12 mouse cellular contexts compared by ENCODE assay signal in genomic region chr1:40230336-40230735, GRCm38 (mm10). TPM values are rescaled to one million over a fixed set of nuclear protein-coding genes. Genes with fewer than 3 reads are reported as not detected.
DNase-seq lines count a peak whose midpoint lies in the region; ATAC-seq and TF ChIP-seq lines count a peak whose summit lies in the region.
"Had no signal": no experiment of that assay in that cellular context is flagged by ENCODE, and none has a peak within 500 bp of the region (broad histone marks: within the 10 kb centered on the region; RNA-seq: fewer than 3 reads in every experiment).

No protein-coding gene starts in this region.

- H3K27ac ChIP-seq in lung, embryonic 14.5 days (ENCODE audit: low read depth) = no peak overlapping the region
- H3K27ac ChIP-seq in liver, embryonic 11.5 days (ENCODE audit: low read depth, low read length) = peak overlapping the region; percentile 46; the same call in 1 of the 2 replicates
- no peak overlapping the region for H3K27ac ChIP-seq in neural tube, embryonic 15.5 days (replicated peaks)
- H3K27ac ChIP-seq in hindbrain, postnatal 0 days = no peak overlapping the region
- H3K27ac ChIP-seq: macrophage had no signal

- no peak overlapping the region for H3K4me2 ChIP-seq in lung, embryonic 14.5 days
- peak overlapping the region; percentile 16; the same call in 1 of the 2 replicates for H3K4me2 ChIP-seq in liver, embryonic 11.5 days
- H3K4me2 ChIP-seq in neural tube, embryonic 15.5 days = no peak overlapping the region
- no peak overlapping the region for H3K4me2 ChIP-seq in hindbrain, postnatal 0 days (ENCODE audit: low read depth, low read length)

- no peak for TF ChIP-seq POLR2A in lung, adult 2 months (IDR thresholded peaks at IDR 0.05; ENCODE audit: borderline replicate concordance, extremely low read depth, low read depth, low read length)

- no peaks in the 10 kb centered on the region for H3K9me3 ChIP-seq in lung, embryonic 14.5 days (ENCODE audit: low read depth, low read length)
- H3K9me3 ChIP-seq in liver, embryonic 11.5 days (ENCODE audit: control insufficient read depth, low read length) = no peaks in the 10 kb centered on the region
- H3K9me3 ChIP-seq in neural tube, embryonic 15.5 days (replicated peaks) = no peaks in the 10 kb centered on the region
- no peaks in the 10 kb centered on the region for H3K9me3 ChIP-seq in hindbrain, postnatal 0 days (ENCODE audit: low read length)

- H3K4me3 ChIP-seq in lung, embryonic 14.5 days (ENCODE audit: low read depth, low read length) = no peak overlapping the region
- no peak overlapping the region for H3K4me3 ChIP-seq in lung, adult 2 months (replicated peaks; ENCODE audit: extremely low read depth, low read depth, low read length)
- no peak overlapping the region for H3K4me3 ChIP-seq in liver, embryonic 11.5 days (ENCODE audit: low read depth, low read length)
- no peak overlapping the region for H3K4me3 ChIP-seq in neural tube, embryonic 15.5 days (replicated peaks)
- no peak overlapping the region for H3K4me3 ChIP-seq in hindbrain, postnatal 0 days (ENCODE audit: low read length)

- peak; percentile 76 for DNase-seq in lung, embryonic 14.5 days
- no peak for DNase-seq in lung, adult 2 months
- peak; percentile 34 for DNase-seq in c-Kit-positive CD71-positive TER-119-negative erythroid progenitor cells, embryonic 14.5 days (ENCODE audit: low read depth)
- no peak for DNase-seq in liver, embryonic 11.5 days (ENCODE audit: low spot score)
- DNase-seq in skeletal muscle tissue, adult 2 months (ENCODE audit: low read depth, low spot score) = peak; percentile 49
- no peak for DNase-seq in hindbrain, postnatal 0 days (ENCODE audit: low spot score)
- DNase-seq in cerebellum, postnatal 14 days = no peak
- DNase-seq: cerebellum, postnatal 10 days; layer of hippocampus, postnatal 36 days had no signal

- no peak overlapping the region for H3K9ac ChIP-seq in lung, embryonic 14.5 days
- H3K9ac ChIP-seq in liver, embryonic 11.5 days (ENCODE audit: low read depth, low read length) = no peak overlapping the region
- no peak overlapping the region for H3K9ac ChIP-seq in neural tube, embryonic 15.5 days (replicated peaks)
- H3K9ac ChIP-seq in hindbrain, postnatal 0 days (replicated peaks; ENCODE audit: low read length) = no peak overlapping the region

- peak; percentile 59 for ATAC-seq in lung, embryonic 14.5 days (ENCODE audit: insufficient read depth)
- peak; percentile 96 for ATAC-seq in liver, embryonic 11.5 days (replicated peaks; ENCODE audit: low FRiP score)
- no peak for ATAC-seq in neural tube, embryonic 15.5 days (ENCODE audit: low FRiP score)
- no peak for ATAC-seq in hindbrain, postnatal 0 days
- ATAC-seq: inflammation-experienced regulatory T-cells, adult 6 months had no signal

- peaks cover 23% of the 10 kb centered on the region for H3K4me1 ChIP-seq in lung, embryonic 14.5 days (ENCODE audit: insufficient read depth)
- peaks cover 5% of the 10 kb centered on the region for H3K4me1 ChIP-seq in lung, adult 2 months (ENCODE audit: control insufficient read depth, insufficient read depth, low read length)
- H3K4me1 ChIP-seq in liver, embryonic 11.5 days (replicated peaks; ENCODE audit: control insufficient read depth, insufficient read depth, low read length) = peaks cover 24% of the 10 kb centered on the region
- no peaks in the 10 kb centered on the region for H3K4me1 ChIP-seq in neural tube, embryonic 15.5 days
- no peaks in the 10 kb centered on the region for H3K4me1 ChIP-seq in hindbrain, postnatal 0 days (ENCODE audit: insufficient read depth, low read length)

- TF ChIP-seq CTCF in lung, embryonic 14.5 days (IDR thresholded peaks at IDR 0.05; ENCODE audit: low read depth) = no peak
- no peak for TF ChIP-seq CTCF in lung, adult 2 months (IDR thresholded peaks at IDR 0.05; ENCODE audit: insufficient read depth, low read length)
- no peak for TF ChIP-seq CTCF in hindbrain, postnatal 0 days (IDR thresholded peaks at IDR 0.05; ENCODE audit: low read depth)

- H3K27me3 ChIP-seq in lung, embryonic 14.5 days (ENCODE audit: insufficient read depth, low read length) = no peaks in the 10 kb centered on the region
- H3K27me3 ChIP-seq in liver, embryonic 11.5 days (replicated peaks; ENCODE audit: control insufficient read depth, insufficient read depth, low read length) = no peaks in the 10 kb centered on the region
- H3K27me3 ChIP-seq in neural tube, embryonic 15.5 days (replicated peaks) = no peaks in the 10 kb centered on the region
- no peaks in the 10 kb centered on the region for H3K27me3 ChIP-seq in hindbrain, postnatal 0 days (ENCODE audit: insufficient read depth, low read length)

- WGBS in lung, embryonic 14.5 days = 39% methylated on average over 7 of the region's 7 CpGs
- 48% methylated on average over 7 of the region's 7 CpGs for WGBS in lung, adult 2 months
- WGBS in liver, embryonic 11.5 days = 48% methylated on average over 7 of the region's 7 CpGs
- WGBS in neural tube, embryonic 15.5 days = 81% methylated on average over 7 of the region's 7 CpGs
- WGBS in hindbrain, postnatal 0 days = 83% methylated on average over 7 of the region's 7 CpGs

- no peaks in the 10 kb centered on the region for H3K36me3 ChIP-seq in lung, embryonic 14.5 days (ENCODE audit: insufficient read depth)
- no peaks in the 10 kb centered on the region for H3K36me3 ChIP-seq in liver, embryonic 11.5 days (ENCODE audit: control insufficient read depth, insufficient read depth, low read length)
- no peaks in the 10 kb centered on the region for H3K36me3 ChIP-seq in neural tube, embryonic 15.5 days
- no peaks in the 10 kb centered on the region for H3K36me3 ChIP-seq in hindbrain, postnatal 0 days (ENCODE audit: insufficient read depth, low read length)

RNA-seq across cellular contexts. Expression of gene Il1r1, which starts 5.5 kb away (rescaled TPM):
- 8.3 and 9.5 TPM in 2 replicates for polyA plus RNA-seq in lung, embryonic 14.5 days (2014; fragmentation: Nextera tagmentation; extraction: Ambion mirVana)
- polyA plus RNA-seq in lung, adult 2 months (2012; rRNA removed) = 9.2 and 14.1 TPM in 2 replicates
- polyA plus RNA-seq in liver, embryonic 11.5 days (2014; fragmentation: Nextera tagmentation; extraction: Ambion mirVana) = 22.0 and 23.8 TPM in 2 replicates
- polyA plus RNA-seq in neural tube, embryonic 15.5 days (2015; fragmentation: Nextera tagmentation; extraction: Ambion mirVana) = 0.77 and 3.4 TPM in 2 replicates
- total RNA-seq in hindbrain, postnatal 0 days (2014; rRNA removed) = 0.47 and 0.78 TPM in 2 replicates
- 0.63 and 0.74 TPM in 2 replicates for polyA plus RNA-seq in hindbrain, postnatal 0 days (2015; fragmentation: Nextera tagmentation; extraction: Ambion mirVana)

Comparison
In these comparisons a context has a peak if more than half of its experiments do, and no peak if none do; other contexts are left out.
1. DNase-seq: peak in lung, embryonic 14.5 days (single experiment), c-Kit-positive CD71-positive TER-119-negative erythroid progenitor cells, embryonic 14.5 days (single experiment) and skeletal muscle tissue, adult 2 months (single experiment); none in lung, adult 2 months (single experiment), liver, embryonic 11.5 days (single experiment), hindbrain, postnatal 0 days (single experiment) and cerebellum, postnatal 14 days (0 of 2).
2. ATAC-seq: peak in lung, embryonic 14.5 days (single experiment) and liver, embryonic 11.5 days (single experiment); none in neural tube, embryonic 15.5 days (single experiment) and hindbrain, postnatal 0 days (single experiment).